Mouse (Mus musculus) testis, postnatal 10 days (tissue): ENCODE measurements at regions not wholly inside any gene's neighbourhood (a gene's known extent, or its start where the extent isn't known, plus 50 kb on each side); places are given as distances from the start of the nearest gene placed in this dataset.

Experiments
- DNase-seq: peaks from one replicate; pipeline ENCODE4 v3.0.0; 2021; ENCODE audit warnings: low spot score

DNA sequence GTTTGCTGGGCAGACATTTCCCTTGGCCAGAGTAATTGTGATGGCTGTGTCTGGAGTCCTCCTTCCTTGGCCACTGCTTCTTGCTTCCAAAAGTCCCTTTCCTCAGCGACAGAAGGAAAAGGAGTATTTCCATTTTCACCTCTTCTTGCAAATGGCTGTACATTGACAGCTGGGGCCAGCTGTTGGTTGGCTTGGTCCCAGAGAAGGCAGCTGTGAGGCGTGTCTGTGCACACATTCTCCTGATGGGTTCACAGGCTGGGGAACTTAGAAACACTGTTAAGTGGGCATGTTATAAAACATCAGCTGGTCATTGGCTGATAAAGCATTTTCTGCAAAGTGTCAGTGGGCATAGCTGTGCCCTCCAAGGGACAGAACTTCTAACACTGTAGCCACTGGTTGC lies 290.4 kb upstream of the Trpc7 start:
- peak; percentile 75 for DNase-seq

DNA sequence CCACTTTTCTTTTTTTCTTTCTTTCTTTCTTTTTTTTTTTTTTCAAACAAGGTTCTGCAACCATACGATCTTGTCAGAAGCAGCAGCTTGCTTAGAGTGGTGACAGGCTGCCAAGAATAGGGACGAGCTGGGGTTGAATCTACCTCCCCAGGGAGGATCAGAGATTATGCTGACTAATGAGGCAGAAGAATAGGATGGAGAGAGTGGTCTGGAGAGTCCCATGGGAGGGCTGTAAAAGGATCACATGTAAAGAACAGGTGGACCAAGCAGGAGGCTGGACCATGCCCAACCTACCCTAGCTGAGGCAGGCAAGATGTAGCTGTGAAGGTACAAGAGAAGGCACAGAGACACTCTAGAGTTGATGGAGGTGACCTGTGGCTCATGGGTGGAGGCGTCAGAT lies 274.4 kb upstream of the Trpc7 start:
- no peak for DNase-seq

DNA sequence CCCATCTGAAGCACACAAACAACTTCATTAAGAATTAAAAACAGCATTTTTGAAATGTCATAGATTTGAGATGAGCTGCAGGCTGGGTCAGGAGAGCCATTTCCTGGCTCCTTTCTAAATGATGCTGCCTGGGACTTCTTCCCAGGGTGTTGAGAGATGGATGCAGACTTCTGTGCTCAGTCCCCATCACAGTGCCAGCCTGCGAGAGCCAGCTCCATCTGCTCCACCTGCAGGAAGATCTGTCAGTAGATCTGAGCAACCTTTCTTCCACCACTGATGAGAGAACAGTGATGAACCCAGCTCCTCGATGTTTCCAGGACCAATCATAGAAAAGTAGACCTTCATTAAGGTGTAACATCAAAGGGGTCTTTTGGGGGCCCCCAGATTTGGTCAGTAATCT lies 273.8 kb upstream of the Trpc7 start:
- DNase-seq = no peak

DNA sequence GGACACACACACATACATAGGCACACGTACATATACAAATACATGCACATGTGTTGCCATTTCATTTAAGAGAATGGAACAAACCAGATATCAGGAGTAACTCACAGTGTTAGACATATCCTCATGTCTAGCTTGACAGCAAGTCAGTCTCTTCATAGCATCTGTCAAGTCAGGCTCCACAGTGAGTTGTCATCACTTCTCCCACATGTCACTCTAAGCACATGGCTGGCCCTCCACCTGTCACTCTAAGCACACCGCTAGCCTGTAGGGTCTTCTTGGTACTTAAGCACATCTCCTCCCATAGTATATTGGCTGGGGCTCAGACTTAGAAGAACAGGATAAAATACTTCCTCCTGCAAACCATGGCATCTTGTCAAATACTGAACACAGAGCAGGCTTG lies 269.6 kb upstream of the Trpc7 start:
- no peak for DNase-seq

DNA sequence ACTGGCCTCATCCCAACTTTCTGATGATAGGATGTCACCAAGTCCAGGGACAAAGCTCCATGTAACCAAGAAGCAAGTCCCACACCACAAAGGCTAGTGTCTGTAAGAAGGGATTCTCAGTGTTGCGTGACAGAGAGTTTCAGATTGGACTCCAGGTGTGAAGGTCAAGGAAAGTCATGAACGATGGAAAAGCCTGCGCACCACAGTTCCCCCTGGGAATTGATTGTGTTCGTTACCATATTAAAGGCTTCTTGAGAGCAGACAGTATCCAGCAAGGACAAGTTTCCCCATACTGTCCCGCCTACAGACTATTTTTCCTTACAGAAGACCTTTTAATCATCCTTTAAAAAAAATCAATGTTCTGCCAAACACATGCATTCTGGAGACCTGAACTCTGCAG lies 257.0 kb upstream of the Trpc7 start:
- DNase-seq = no peak

DNA sequence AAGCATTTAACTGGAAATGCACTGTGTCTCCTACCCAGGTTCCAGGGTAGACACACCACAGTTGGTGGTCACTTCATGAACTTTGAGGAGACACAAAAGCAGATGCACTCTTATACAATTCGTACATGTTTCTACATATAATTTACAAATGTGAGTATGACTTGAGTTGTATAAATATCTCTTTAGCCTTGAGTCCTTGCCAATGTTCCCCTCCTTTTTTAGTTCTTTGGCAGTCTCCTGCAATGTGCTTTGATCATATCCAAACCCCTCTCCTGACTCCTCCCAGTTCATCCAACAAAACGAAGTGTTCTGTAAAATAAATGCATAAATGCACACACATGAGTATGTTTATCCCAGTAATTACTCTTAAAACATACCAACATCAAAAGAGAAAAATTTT lies 251.8 kb upstream of the Trpc7 start:
- no peak for DNase-seq

DNA sequence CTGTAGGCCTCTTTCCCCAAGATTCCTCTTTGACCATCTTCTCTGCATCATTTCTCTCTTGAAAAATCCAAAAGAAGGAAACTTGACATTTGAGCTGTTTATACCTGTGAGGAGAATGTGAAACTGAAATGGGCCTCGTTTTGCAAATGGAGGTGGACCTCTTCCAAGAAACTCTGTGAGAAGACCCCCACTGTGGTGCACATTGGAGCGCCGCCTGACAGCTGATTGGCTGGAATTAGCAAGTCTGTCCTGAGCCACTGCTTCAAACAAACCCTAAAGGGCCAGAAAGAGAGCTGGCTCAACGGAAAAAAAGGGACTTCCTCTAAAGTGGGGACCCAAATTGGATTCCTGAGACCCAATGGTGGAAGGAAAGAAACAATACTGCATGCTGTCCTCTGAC lies 250.9 kb upstream of the Trpc7 start:
- no peak for DNase-seq

DNA sequence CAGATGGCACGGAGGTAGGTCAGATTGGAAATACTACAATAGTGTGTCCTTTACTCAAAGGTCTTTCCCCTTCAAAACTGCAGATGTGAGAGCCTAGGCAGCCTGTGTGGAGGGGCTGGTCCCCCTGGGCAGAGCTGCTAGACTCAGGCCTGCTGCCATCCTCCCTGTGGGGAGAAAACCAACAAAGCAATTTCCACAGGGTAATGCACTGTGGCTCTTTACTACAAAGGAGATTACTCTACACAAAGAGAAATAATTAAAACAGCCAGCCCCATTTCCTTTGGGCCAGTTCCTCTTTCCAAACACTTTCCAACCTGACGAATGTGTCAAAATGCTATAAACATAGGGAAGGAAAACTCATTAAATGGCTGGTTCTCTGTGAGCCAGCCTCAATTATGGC lies 250.0 kb upstream of the Trpc7 start:
- DNase-seq = no peak

DNA sequence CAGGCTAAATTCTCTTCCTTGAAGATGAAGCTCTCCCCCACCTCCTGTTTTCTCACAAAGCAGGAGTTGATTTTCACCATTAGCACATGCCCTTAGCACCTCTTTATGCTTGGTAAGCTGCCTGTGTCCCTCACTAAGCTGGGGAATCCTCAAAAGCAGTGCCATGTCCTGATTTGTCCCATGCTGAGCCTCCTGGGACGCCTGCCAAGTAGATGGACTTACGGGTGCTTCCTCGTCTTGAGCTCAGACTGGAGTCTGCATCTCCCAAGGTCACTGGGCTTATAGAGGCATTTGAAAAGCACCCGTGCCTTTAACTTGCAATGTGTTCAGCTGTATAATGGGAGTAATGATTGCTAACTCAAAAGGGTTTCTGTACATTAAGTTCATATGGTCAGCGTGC lies 247.1 kb upstream of the Trpc7 start:
- DNase-seq = peak; percentile 55

DNA sequence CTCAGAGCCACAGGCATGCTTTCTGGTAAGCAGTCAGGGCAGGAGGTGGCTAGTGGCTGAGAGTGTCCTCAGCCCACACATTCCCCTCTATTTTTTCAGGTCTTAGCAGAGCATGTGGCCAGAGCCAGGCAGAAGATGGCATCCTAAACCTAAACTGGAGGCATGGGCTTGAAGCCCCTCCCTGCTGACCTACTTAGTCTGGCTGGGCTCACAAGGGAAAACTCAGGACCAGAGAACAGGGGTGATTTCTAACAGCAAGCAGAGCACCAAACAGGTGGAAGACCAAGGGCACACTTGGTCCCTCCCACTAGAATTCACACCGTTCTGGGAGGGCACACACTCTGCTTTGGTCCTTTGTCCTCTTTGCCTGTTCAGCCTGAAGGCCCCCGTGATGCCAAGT lies 246.6 kb upstream of the Trpc7 start:
- no peak for DNase-seq

DNA sequence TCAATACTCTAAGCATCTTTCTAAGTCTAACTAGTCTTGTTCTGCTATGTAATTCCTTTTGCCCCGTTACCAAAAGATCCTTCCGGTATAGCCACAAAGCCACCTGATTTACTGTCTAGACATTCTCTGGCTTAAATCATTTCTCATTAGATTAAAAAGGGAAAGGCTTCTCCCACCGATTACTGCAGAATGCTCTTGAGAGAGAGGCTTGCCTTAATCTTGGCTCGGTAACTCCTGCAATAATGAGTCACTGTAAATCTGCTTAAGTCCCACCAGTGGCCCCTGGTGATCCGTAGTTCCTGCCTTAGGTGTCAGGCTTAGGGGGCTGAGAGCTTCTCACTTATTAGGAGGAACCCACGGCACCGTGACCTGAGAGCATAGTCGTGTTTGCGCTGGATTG lies 220.1 kb upstream of the Trpc7 start:
- no peak for DNase-seq

DNA sequence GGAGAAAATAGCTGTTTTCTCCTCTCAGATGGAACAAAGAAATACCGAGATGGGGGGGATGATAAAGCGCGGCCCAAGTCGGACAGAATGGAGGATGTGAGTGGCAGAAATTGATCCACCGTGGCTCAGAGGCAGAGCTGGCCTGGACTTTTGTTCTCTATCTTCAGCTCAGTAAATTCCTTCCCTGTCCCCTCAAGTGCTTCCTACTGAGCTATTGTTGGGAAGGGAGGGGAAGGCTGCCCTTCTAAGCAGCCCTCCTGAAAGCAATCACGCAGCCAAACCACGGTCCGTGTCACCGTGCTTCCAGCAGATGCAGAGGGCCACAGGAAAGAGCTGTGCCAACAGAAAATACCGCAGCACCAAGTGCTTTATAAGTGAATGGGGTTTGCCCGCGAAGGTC lies 212.2 kb upstream of the Trpc7 start:
- DNase-seq = no peak

DNA sequence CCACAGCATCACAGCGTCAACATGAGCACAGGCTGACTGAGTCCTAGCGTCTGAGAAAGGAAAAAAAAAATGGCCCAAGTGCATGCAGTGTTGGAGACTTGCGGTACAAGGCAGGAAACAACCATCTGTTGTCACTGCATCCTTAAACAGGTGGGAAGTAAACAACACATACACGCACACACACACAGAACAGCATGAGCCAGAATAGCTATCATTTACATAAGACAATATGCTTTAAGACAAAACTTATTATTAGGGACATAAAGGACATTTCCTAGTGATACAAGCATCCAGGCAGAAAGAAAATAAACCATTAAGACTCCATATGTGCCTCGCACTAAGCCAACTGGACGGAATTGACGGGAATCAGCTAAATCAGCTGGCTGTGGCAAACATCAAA lies 203.8 kb upstream of the Trpc7 start:
- DNase-seq = no peak

DNA sequence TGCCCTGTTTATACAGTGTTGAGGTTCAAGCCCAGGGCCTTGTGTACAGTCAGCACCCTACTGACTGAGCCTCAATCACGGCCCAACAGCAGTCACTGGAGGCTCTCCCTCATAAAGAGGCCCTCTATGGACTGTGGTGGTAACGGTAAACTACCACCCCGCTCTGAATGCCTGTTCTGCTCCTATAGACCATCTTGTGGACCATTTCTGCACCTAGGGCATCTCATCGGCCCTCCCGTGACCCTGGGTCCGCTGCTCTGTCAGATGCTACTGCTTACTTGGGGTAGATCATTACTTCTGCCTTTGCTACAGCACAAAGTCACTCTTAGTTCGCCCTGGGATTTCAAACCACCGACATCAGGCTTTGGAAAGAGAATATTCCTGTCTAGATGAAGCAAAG lies 196.1 kb upstream of the Trpc7 start:
- DNase-seq = no peak

DNA sequence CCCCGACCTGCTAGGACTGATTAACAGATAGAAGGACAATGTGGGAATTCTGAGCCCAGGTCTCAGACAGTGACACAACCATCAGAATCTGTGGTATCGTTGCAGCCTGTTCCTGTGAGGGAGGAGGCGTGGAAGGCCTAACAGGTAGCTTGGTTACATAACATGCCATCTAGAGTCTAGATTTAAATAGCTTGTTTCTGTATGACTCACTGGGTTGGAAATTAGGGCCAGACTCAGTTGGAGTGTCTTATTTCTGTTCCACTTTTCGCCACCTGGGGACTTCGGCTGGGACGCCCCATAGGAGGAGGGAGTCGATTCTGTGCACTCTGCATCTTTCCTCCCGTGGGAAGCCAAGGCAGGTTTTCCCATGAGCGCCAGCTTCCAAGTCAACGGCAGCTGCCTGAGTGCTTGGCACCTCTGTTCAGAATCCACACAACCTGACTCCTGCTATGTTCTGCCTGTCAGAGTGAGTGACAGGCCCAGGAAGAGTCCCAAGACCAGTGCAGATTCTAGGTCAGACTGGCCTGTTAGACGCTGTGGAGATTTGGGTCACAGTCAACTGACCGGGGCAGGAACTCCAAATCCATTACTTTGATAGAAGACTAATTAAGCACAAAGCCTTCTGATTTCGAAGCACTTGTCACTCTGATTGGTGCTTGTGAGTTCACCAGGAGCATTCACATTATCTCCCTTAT lies 193.7 kb upstream of the Trpc7 start:
- DNase-seq = no peak

DNA sequence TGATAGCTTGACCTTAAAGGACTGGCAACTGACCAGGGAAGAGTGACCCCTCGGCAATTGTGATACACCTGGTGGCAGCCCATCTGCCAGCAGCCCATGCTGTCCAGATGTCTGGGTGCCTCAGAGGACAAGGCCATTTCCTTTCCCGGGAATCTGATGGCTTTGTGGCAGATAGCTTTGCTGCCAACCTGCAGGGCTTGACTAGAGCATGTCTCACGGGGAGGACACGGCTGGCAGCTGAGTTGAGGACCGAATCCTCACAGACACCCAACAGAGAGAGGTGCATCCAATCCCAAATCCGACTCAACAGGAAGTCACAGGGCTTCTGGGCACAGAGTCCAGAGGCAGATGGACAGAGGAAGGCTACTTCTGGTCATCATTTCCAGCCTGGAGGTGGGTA lies 192.2 kb upstream of the Trpc7 start:
- DNase-seq = no peak

DNA sequence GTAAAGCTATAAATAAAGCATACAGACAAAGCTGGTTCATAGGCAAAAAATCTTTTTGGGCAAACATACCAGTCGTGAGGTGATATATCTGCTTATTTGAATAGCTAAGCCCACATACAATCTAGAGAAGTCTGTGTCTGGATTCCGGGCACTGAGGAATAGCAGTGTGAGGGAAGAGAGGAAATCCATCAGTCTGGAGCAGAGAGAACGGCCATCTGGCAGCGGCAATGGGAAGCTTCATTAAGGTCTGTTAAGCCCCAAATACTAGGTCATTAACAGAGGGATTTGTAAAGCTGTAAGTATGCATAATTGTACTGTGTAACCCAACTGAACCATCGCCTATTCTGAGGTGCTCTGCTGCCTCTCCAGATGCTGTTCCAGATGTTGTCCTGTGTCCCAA lies 191.6 kb upstream of the Trpc7 start:
- DNase-seq = no peak

DNA sequence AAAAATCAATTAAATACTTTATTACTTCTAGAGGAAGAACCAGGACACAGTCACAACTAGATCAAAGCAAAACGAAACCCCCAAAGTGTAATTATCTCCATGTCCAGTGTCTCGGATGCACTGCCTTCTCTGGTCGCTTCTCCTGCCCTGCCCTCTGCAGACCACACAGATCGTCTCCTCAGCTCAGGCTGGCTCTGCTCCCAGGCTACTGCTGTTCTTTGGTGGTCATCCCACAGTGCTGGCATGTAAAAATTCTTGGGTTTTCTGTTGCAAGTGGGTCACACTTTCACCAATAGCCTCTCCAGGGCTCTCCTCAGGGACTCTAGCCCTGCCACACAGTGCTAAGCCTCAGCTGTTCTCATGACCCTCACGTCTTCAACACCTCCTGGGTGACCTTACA lies 188.0 kb upstream of the Trpc7 start:
- no peak for DNase-seq

DNA sequence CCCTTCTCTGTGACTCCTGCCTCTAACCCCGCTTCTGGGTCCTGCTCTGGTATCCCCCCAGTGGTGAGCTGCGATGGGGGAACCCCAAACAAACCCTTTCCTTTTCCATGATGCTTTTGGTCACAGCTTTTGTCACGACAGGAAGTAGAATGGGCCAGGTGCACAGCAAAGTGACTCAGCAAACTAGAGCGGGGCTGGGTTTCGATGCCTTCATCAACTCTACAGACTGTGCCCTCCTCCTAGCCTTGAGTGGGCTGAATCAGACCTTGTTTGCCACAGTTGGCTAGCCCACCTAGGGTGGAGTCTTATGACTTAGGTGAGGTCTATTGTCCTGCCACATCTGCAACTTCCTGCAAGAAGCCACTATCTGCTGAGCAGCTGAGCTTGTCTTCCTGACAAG lies 174.7 kb upstream of the Trpc7 start:
- no peak for DNase-seq

DNA sequence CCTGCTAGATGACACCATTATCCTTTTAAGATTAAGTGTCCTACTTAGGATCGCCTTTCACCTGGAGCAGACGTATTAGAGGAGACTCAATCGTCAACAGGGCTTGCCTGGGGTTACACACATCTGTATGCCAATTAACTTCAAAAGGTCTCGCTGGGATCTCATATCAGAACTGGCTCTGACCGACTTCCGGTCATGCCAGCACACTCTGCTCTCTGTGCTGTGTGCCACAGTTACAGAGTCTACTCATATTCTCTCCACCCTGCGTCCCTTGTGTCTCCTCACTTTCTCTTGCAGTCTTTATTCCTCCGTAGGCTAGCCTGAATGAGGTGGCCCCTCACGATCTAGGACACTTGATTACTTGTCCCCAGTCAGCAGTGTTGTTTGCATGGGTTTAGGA lies 165.9 kb upstream of the Trpc7 start:
- DNase-seq = no peak

DNA sequence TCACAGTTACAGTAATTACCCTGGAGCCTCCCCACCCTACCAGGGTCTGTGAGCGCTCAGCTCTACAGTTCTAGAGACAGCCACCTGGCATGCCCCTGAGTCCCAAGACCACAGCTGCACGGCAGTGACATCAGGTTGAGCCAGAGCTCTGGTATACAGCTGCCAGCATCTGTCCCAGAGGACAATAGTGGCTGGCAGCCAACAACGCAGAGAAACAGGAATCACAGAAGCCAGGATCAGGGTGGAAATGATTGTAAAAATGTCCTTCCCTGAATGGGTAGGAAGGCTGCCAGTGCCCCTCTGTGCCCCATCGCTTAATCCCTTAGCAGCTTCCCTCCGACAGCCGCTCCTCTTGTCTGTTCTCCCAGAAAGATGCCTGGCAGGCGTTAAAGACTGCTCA lies 165.3 kb upstream of the Trpc7 start:
- DNase-seq = no peak

DNA sequence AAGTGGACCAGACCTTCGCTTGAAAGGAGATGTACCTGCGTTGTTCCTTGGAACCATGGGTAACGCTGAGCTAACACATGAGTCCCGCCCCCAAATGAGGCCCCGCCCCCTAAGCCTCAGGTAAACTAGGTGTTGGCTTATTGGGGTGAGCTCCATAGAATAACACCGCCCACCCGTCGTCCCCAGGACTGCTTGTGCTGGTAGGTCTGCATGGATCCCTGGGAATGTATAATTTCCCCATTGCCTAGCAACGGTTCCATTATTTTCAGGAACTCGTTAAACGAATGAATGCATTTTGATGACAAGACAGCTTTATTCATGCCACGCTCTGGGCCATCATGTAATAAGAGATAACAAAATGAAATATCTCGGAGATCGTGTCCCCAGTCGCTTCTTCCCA lies 161.0 kb upstream of the Trpc7 start:
- no peak for DNase-seq

DNA sequence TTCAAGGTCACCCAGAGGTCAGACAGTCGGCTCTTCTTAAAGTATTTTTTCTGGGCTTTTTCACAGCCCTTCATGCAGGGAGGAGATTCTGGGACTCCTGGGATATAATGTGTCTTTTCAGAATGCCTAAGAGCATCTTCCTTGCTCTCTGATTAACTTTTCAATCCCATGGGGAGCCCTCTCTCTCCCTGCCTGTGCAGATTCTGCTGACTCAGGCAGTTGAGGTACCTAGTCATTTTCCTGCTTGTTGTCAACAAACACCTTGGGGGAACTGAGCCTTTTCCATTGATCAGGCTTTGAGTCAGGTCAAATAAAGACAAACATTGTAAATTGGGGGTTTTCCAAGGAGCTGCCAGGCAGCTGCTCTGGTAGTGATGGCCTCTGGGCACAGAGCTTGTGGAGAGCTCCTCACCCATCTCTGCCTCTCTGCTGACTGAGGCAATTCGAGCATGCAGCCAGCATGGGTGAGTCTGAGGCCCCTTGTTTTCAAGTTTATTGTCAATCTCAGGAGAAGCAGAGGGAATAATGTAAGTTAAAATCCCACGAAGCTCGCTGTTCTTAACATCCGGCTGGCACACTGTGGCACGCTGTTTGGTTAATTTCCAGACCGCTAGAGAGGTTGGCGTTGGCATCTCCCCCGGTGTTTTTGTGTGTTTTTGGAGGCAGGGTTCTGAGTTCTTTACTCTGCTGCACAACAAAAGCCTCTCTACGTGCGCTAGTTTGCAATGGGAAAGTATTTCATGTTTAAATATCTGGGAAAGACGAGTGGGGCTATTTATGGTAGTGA lies 159.8 kb upstream of the Trpc7 start:
- no peak for DNase-seq

DNA sequence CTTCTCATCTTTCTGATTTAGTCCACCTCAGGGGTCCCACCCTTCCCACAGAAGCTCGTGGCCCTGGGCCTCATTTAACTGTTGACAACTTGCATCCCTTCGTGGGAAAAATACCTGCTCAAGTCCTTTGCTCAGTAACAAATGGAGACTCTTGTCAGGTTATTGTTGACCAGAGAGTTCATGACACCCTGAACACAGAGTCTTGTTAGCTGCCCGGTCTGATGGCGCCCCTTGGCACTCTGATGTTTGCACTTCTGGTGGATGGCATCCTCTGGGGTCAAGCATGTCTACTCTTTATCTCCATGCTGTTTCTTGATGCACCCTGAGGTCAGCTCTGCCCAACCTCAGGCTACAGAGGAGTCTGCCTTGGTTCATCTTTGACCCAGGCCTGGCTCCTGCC lies 157.6 kb upstream of the Trpc7 start:
- peak; percentile 27 for DNase-seq
